Mouse (Mus musculus) brown adipose tissue, adult 24 weeks (tissue): Measurements from ENCODE around the gene Hnrnpk. TPM values are rescaled to one million over a fixed set of nuclear protein-coding genes. Genes with fewer than 3 reads are reported as not detected.
"Not testable (repeated sequence)": the region's sequence is repeated elsewhere in the genome, so short reads cannot be mapped to it uniquely, and the experiment has no call there.

ENCODE experiments used
- H3K27ac ChIP-seq: fragments of 200-500 bp; replicated peaks from 2 replicates; pipeline ENCODE4 v1.5.1; 2012; ENCODE audit warnings: low read depth, mild to moderate bottlenecking, low read length
- H3K4me1 ChIP-seq: fragments of 200-500 bp; 2 replicates; pipeline ENCODE4 v1.6.1; 2012; ENCODE audit warnings: low read length, mixed read lengths; ENCODE audit not compliant: control insufficient read depth, insufficient read depth, insufficient read length
- H3K4me3 ChIP-seq: fragments of 200-500 bp; 2 replicates; pipeline ENCODE4 v1.5.1; 2012; ENCODE audit warnings: low read depth, mild to moderate bottlenecking, low read length, moderate library complexity; ENCODE audit not compliant: insufficient read depth
- polyA plus RNA-seq: library from polyadenylated mRNA; stranded (reverse); fragments of >200 nt; gene quantifications from 2 replicates; pipeline ENCODE4 v1.2.4, GENCODE M21; 2012; ENCODE audit not compliant: missing spikeins, insufficient read depth, insufficient read length

The Hnrnpk gene
- polyA plus RNA-seq, 1 experiment: 394 TPM

GRCm38 (mm10) chr13:58402003-58402743 is 970 bp downstream of the Hnrnpk start, which contains the start of gene Rmi1:
Gene Rmi1, plus strand, starts transcription at chr13:58402248.
- Histone ChIP-seq H3K4me1 (no peaks in the 10 kb centered on the region), H3K27ac (peak within 1 kb of the TSS; percentile 96), H3K4me3 (peak within 1 kb of the TSS; percentile 95)

- H3K27ac ChIP-seq: peak overlapping the region; percentile 96
- peak overlapping the region; percentile 95 for H3K4me3 ChIP-seq
- no peaks in the 10 kb centered on the region for H3K4me1 ChIP-seq
Measured at GRCm38 (mm10) chr13:58401135-58402002, 1.8 kb downstream of the Hnrnpk start.

- H3K4me3 ChIP-seq: peak overlapping the region; percentile 95
- no peak overlapping the region for H3K27ac ChIP-seq
- H3K4me1 ChIP-seq: no peaks in the 10 kb centered on the region
Measured at GRCm38 (mm10) chr13:58400576-58400975, 2.6 kb downstream of the Hnrnpk start.

GRCm38 (mm10) chr13:58397651-58398050 is 5.5 kb downstream of the Hnrnpk start:
- H3K27ac ChIP-seq: no peak overlapping the region
- H3K4me3 ChIP-seq: no peak overlapping the region
- no peaks in the 10 kb centered on the region for H3K4me1 ChIP-seq

- not testable (repeated sequence) for H3K27ac ChIP-seq, H3K4me1 ChIP-seq, H3K4me3 ChIP-seq
Measured at GRCm38 (mm10) chr13:58394392-58394791, 8.8 kb downstream of the Hnrnpk start.

- no peak overlapping the region for H3K27ac ChIP-seq
- no peak overlapping the region for H3K4me3 ChIP-seq
- no peaks in the 10 kb centered on the region for H3K4me1 ChIP-seq
Measured at GRCm38 (mm10) chr13:58389324-58389951, 13.7 kb downstream of the Hnrnpk start.

- Histone ChIP-seq H3K4me1 (peaks cover 5% of the 10 kb centered on the region; the same call in 1 of the 2 replicates), H3K27ac (no peak overlapping the region), H3K4me3 (no peak overlapping the region)
Measured at GRCm38 (mm10) chr13:58388379-58388778, 14.8 kb downstream of the Hnrnpk start.

- Histone ChIP-seq H3K4me1 (peaks cover 5% of the 10 kb centered on the region; the same call in 1 of the 2 replicates), H3K4me3 (no peak overlapping the region), H3K27ac (no peak overlapping the region)
Measured at GRCm38 (mm10) chr13:58387948-58388347, 15.2 kb downstream of the Hnrnpk start.

- peak overlapping the region; percentile 79 for H3K4me3 ChIP-seq
- peaks cover 5% of the 10 kb centered on the region; the same call in 1 of the 2 replicates for H3K4me1 ChIP-seq
- H3K27ac ChIP-seq: 0 out of 2 replicates have a peak overlapping the region, but pooled peaks have one; percentile 14
Measured at GRCm38 (mm10) chr13:58385547-58385920, 17.6 kb downstream of the Hnrnpk start.

GRCm38 (mm10) chr13:58384779-58385546 is 18.2 kb downstream of the Hnrnpk start, which contains the start of gene 2210016F16Rik:
Gene 2210016F16Rik, minus strand, starts transcription at chr13:58385225.
- Histone ChIP-seq H3K27ac (peak within 1 kb of the TSS; percentile 39; the same call in 1 of the 2 replicates), H3K4me1 (peaks cover 5% of the 10 kb centered on the region; the same call in 1 of the 2 replicates), H3K4me3 (peak within 1 kb of the TSS; percentile 79)

GRCm38 (mm10) chr13:58384371-58384770 is 18.8 kb downstream of the Hnrnpk start:
- peak overlapping the region; percentile 79 for H3K4me3 ChIP-seq
- peaks cover 5% of the 10 kb centered on the region; the same call in 1 of the 2 replicates for H3K4me1 ChIP-seq
- no peak overlapping the region for H3K27ac ChIP-seq

- no peaks in the 10 kb centered on the region for H3K4me1 ChIP-seq
- no peak overlapping the region for H3K4me3 ChIP-seq
- no peak overlapping the region for H3K27ac ChIP-seq
Measured at GRCm38 (mm10) chr13:58373153-58373470, 30.0 kb downstream of the Hnrnpk start.

- Histone ChIP-seq H3K4me1 (no peaks in the 10 kb centered on the region), H3K27ac (no peak overlapping the region), H3K4me3 (no peak overlapping the region)
Measured at GRCm38 (mm10) chr13:58372278-58373152, 30.6 kb downstream of the Hnrnpk start.

- Histone ChIP-seq H3K4me3 (no peak overlapping the region), H3K4me1 (no peaks in the 10 kb centered on the region), H3K27ac (no peak overlapping the region)
Measured at GRCm38 (mm10) chr13:58368835-58369234, 34.3 kb downstream of the Hnrnpk start.
